Mouse (Mus musculus) mouse embryonic stem cell (cell line): ENCODE measurements around the gene Dgkh.

Experiments used
- in situ Hi-C, 2 experiments: fragments of 300-500 bp; cut with MboI; formaldehyde crosslinking; loops; 1 replicate in 1 of 2; 3 replicates in 1 of 2; pipeline ENCODE4 v1.14.3; 2019 to 2020; ENCODE audit warnings: low sequenced_read_pairs in 2 of 2, low pct_unique_long_range_greater_than_20kb in 1 of 2, mixed read lengths in 1 of 2; ENCODE audit not compliant: unreplicated experiment in 1 of 2

Dgkh gene

DNA sequence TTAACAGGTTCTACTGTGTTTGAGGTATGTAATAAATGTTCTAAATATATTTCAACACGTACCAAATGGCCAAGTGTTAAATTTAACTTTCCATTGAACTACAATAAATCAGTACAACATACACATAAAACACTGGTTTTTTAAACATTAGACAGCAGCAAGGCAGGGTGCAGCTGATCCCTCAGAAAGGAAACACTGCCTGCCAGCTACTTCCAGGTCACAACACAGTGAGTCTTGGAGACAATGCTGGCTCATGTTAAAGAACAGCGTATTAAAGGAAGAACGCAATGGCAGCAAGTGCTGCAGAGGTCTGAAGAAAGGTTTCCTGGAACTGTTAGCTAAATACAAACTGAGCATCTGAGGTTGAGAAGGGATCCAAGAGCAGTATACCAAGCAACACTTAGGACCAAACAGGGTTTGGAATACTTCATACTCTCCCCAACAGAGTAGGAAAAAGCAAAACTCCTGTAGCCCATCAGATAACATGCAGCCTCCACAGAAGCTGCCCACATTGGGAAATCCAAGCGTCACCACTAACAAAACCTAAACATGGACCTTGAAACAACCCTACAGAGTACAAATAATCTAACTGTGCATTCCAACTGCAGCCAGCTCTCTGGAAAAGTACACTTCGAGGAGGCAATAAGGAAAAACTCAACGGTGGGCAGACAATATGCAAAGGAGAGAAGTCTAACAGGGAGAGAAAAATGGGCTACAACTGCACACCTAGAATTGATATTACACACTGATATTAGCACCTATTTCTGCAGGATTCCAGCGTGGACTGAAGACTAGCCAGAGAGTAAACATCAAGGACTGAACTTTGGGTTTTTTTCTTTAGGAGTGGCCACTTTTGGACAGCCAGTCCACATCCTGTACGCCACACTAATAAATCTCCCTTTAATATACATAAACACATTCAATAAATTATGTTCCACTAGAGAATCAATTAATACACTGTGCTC, 203.8 kb downstream of the Dgkh start:
- in situ Hi-C loops = no loop called here

DNA sequence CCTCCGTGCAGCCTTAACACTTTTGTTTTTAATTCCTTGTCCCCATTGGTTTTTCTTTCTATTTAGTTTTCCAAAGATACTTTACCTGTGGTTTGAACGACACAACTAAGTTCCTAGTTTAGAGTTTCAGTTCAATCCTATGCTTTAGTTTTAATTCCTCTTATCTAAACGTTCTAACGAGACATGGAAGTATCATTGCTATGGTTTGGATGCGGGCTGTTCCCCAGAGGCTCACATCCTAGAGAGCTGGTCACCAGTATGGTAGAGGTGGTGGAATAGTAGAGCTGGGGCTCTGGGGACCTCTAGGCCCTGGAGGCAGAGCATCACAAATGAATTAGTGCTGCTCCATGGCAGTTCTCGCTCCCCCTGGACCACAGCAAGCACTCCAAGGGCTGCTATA, 205.7 kb downstream of the Dgkh start:
- in situ Hi-C loops = no loop called here

DNA sequence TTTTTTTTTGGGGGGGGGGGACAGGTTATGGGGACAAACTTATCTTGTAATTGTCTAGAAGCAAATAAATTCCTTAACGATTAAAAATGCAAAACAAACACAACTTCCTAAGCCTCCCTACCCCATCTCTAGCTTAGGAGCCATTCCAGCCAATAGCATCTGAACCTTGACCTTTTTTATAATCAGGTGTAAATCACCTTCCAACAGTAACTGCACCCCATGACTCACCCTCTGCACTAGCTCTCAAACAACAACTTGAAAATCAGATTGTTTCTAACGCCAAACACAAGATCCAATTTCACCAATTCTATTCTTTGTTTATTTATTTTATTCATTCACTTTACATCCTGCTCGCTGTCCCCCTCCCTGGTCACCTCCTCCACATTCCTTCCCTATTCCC, 206.1 kb downstream of the Dgkh start:
- in situ Hi-C loops = no loop called here

DNA sequence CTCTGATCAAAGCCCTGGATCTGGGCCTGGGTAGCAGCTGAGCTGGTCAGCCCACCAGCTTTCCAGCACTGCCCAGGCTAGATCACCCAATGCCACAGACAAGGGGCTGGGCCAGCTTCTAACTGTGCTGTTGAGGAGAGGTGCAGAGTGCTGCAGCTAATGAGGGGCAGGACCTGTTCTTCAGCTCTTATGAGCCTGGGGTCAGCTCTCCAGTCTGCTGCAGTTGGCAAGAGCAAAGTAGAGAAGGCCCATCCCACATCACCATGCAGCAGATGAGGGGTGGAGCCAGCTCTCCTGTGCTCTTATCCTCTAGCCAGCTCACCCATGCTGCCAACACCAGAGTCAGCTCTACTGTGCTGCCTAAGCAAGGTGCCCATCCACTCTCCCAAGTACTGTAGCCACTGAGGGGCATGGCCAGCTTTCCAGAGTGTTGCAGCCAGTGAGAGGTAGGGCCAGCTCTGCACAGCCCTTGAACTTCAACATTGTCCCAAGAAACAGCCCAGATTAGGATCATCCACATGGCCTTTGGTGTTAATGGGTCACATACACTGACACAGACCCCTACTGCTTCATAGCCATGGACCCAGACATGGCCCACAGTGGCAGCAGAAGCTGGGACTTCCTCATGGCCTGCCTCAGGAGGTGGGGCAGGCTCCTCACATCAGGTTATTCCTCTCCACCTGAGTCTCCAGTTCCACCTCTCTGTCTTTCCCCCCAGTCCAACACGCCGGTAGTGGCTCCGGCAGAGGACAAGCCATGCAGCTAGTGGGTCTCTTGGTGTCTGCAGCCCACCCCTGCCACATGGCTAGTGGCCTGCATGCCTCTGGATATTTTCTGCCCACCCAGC, 206.7 kb downstream of the Dgkh start:
- in situ Hi-C loops = no loop called here

DNA sequence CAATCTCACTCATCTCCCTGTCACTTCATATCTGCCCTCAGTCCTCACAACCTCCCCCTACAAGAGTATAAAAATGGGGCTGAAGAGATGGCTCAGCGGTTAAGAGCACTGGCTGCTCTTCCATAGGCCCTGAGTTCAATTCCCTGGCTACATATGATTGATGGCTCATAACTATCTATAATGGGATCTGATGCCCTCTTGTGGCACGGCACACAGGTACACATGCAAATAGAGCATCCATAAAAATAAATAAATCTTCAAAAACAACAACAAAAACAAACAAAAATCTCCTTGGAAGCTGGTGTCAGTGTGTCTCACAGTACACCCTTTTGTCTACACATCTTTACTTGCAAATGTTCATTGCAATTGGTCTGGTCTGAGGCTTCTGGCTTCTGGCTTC, 207.5 kb downstream of the Dgkh start:
- in situ Hi-C loops = no loop called here

DNA sequence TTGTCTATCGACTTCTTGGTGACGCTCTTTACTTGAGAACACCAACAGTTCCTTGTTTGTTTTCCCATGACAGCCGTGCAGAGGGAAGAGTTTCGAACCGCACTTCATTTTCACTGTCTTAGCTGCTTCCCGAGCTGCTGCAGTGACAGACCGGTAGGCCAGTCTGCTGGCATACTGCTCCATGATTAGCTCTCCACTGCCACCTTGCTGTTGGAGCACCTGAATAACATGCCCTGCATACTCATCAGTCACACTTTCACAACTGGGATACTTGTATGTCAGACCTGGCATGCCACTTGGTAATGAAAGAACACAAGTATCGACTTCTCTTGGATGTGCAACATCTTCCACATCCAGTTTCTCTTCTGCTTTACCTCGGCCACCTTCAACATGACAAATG, 221.9 kb downstream of the Dgkh start:
- in situ Hi-C loops = no loop called here

DNA sequence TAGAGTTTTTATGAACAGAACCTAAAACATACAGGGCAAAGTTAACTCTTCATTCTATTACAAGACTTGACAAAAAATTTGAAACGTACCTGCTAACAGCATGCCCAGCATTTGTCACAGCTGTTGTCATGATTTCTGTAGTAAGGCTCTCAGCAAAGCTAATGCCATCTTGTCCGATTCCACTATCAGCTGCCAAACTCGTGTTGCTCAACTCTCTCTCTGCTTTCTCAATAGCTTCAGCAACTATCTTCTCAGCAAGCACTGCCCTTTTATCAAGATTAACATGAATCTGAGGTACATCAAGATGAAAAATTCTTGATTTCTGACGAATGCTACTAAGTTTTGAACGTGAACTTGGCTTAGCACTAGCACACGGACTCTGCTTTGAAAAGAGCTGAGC, 222.8 kb downstream of the Dgkh start:
- in situ Hi-C loops = no loop called here
